Mouse (Mus musculus): ENCODE measurements at regions not wholly inside any gene's neighbourhood (a gene's known extent, or its start where the extent isn't known, plus 50 kb on each side); places are given as distances from the start of the nearest gene placed in this dataset.

- Histone ChIP-seq H3K9me3 (replicated peaks; ENCODE audit: insufficient read depth, low read length) (no peaks in the 10 kb centered on the region), H3K4me3 (ENCODE audit: control insufficient read depth in 1 of 2, insufficient read depth in 1 of 2, low read depth in 2 of 2, low read length in 2 of 2) (no peak overlapping the region), H3K36me3 (ENCODE audit: control insufficient read depth in 1 of 2, insufficient read depth in 2 of 2, low read length in 2 of 2) (no peaks in the 10 kb centered on the region), H3K27me3 (ENCODE audit: control insufficient read depth in 1 of 2, insufficient read depth in 2 of 2, low read length in 2 of 2) (no peaks in the 10 kb centered on the region), H3K9ac (ENCODE audit: control insufficient read depth, low read depth, low read length, poor library complexity, severe bottlenecking) (no peak overlapping the region), H3K27ac (ENCODE audit: control insufficient read depth, low read depth, low read length) (no peak overlapping the region), H3K4me1 (ENCODE audit: control insufficient read depth in 1 of 2, insufficient read depth in 2 of 2, low read length in 2 of 2) (no peaks in the 10 kb centered on the region), H3K79me2 (ENCODE audit: control insufficient read depth, insufficient read depth, low read length, poor library complexity) (no peaks in the 10 kb centered on the region)
- TF ChIP-seq RAD21 (IDR thresholded peaks at IDR 0.05; ENCODE audit: low read depth, low read length) (no peak), ZKSCAN1 (IDR thresholded peaks at IDR 0.05; ENCODE audit: low read depth, low read length) (no peak), TCF12 (IDR thresholded peaks at IDR 0.05; ENCODE audit: low read depth, low read length) (no peak), USF2 (IDR thresholded peaks at IDR 0.05; ENCODE audit: borderline replicate concordance in 1 of 2, insufficient read depth in 1 of 2, low read depth in 1 of 2, low read length in 2 of 2) (no peak), SMC3 (IDR thresholded peaks at IDR 0.05; ENCODE audit: low read depth, low read length) (no peak), RCOR1 (IDR thresholded peaks at IDR 0.05; ENCODE audit: low read depth, low read length) (no peak), CHD2 (IDR thresholded peaks at IDR 0.05; ENCODE audit: low read length) (no peak), CHD1 (IDR thresholded peaks at IDR 0.05; ENCODE audit: low read depth, low read length) (no peak), ETS1 (IDR thresholded peaks at IDR 0.05; ENCODE audit: low read depth, low read length) (no peak), MAZ (IDR thresholded peaks at IDR 0.05; ENCODE audit: low read depth, low read length) (no peak), GATA1 (IDR thresholded peaks at IDR 0.05; ENCODE audit: low read depth, low read length) (no peak), TAL1 (IDR thresholded peaks at IDR 0.05; ENCODE audit: low read length) (no peak), BHLHE40 (IDR thresholded peaks at IDR 0.05; ENCODE audit: borderline replicate concordance, low read depth, low read length) (no peak)
- DNase-seq (ENCODE audit: low read depth, low spot score), result no peak
These were observed 526.9 kb downstream of the 1700017N19Rik start for GRCm38 (mm10) chr10:101117158-101117557.

GRCm38 (mm10) chr10:101120209-101120608 lies 529.9 kb downstream of the 1700017N19Rik start:
- Histone ChIP-seq H3K9ac (ENCODE audit: control insufficient read depth, low read depth, low read length, poor library complexity, severe bottlenecking) (no peak overlapping the region), H3K79me2 (ENCODE audit: control insufficient read depth, insufficient read depth, low read length, poor library complexity) (no peaks in the 10 kb centered on the region)

GRCm38 (mm10) chr10:101167085-101167484 lies 514.2 kb upstream of the Mgat4c start:
- Histone ChIP-seq H3K27ac (ENCODE audit: control insufficient read depth, low read depth, low read length) (no peak overlapping the region), H3K9me3 (replicated peaks; ENCODE audit: insufficient read depth, low read length) (no peaks in the 10 kb centered on the region), H3K4me3 (ENCODE audit: control insufficient read depth in 1 of 2, insufficient read depth in 1 of 2, low read depth in 2 of 2, low read length in 2 of 2) (no peak overlapping the region), H3K27me3 (ENCODE audit: control insufficient read depth in 1 of 2, insufficient read depth in 2 of 2, low read length in 2 of 2) (no peaks in the 10 kb centered on the region), H3K36me3 (ENCODE audit: control insufficient read depth in 1 of 2, insufficient read depth in 2 of 2, low read length in 2 of 2) (no peaks in the 10 kb centered on the region), H3K4me1 (ENCODE audit: control insufficient read depth in 1 of 2, insufficient read depth in 2 of 2, low read length in 2 of 2) (no peaks in the 10 kb centered on the region), H3K79me2 (ENCODE audit: control insufficient read depth, insufficient read depth, low read length, poor library complexity) (no peaks in the 10 kb centered on the region), H3K9ac (ENCODE audit: control insufficient read depth, low read depth, low read length, poor library complexity, severe bottlenecking) (no peak overlapping the region)
- DNase-seq (ENCODE audit: low read depth, low spot score), result no peak
- no peak for TF ChIP-seq MAFK (IDR thresholded peaks at IDR 0.05; ENCODE audit: borderline replicate concordance, low read depth, low read length)

More at GRCm38 (mm10) chr10:101120209-101120608, 529.9 kb downstream of the 1700017N19Rik start:
- Histone ChIP-seq H3K27ac (ENCODE audit: control insufficient read depth, low read depth, low read length) (no peak overlapping the region), H3K27me3 (ENCODE audit: control insufficient read depth in 1 of 2, insufficient read depth in 2 of 2, low read length in 2 of 2) (no peaks in the 10 kb centered on the region), H3K36me3 (ENCODE audit: control insufficient read depth in 1 of 2, insufficient read depth in 2 of 2, low read length in 2 of 2) (no peaks in the 10 kb centered on the region), H3K4me1 (ENCODE audit: control insufficient read depth in 1 of 2, insufficient read depth in 2 of 2, low read length in 2 of 2) (no peaks in the 10 kb centered on the region), H3K4me3 (ENCODE audit: control insufficient read depth in 1 of 2, insufficient read depth in 1 of 2, low read depth in 2 of 2, low read length in 2 of 2) (no peak overlapping the region), H3K9me3 (replicated peaks; ENCODE audit: insufficient read depth, low read length) (no peaks in the 10 kb centered on the region)
- TF ChIP-seq JUND (IDR thresholded peaks at IDR 0.05; ENCODE audit: low read depth, low read length) (no peak), KAT2A (conservative IDR thresholded peaks at IDR 0.05; ENCODE audit: low read depth, low read length) (no peak), ZMIZ1 (IDR thresholded peaks at IDR 0.05; ENCODE audit: low read depth, low read length) (no peak), EP300 (IDR thresholded peaks at IDR 0.05; ENCODE audit: low read depth in 1 of 2, low read length in 2 of 2) (no peak), RAD21 (IDR thresholded peaks at IDR 0.05; ENCODE audit: low read depth, low read length) (no peak), ZKSCAN1 (IDR thresholded peaks at IDR 0.05; ENCODE audit: low read depth, low read length) (no peak), MXI1 (IDR thresholded peaks at IDR 0.05; ENCODE audit: low read depth, low read length) (no peak), TCF12 (IDR thresholded peaks at IDR 0.05; ENCODE audit: low read depth, low read length) (no peak)
- peak; percentile 2 for DNase-seq (ENCODE audit: low read depth, low spot score)
